Mouse (Mus musculus) midbrain, embryonic 16.5 days (tissue): ENCODE measurements around the gene Tbxas1. TPM values are rescaled to one million over a fixed set of nuclear protein-coding genes. Genes with fewer than 3 reads are reported as not detected.

Experiments used
- ATAC-seq: fragments of 200-750 bp; cut with Nextera tagmentation; 2 replicates; pipeline ENCODE4 v1.8.0; 2017; ENCODE audit warnings: moderate TSS enrichment
- H3K27ac ChIP-seq: fragments of 300-500 bp; sonication (generic); 2 replicates; pipeline ENCODE4 v1.5.1; 2014; ENCODE audit warnings: mild to moderate bottlenecking, low read length, mixed read lengths
- H3K27me3 ChIP-seq: fragments of 300-500 bp; sonication (generic); 2 replicates; pipeline ENCODE4 v1.6.1; 2014; ENCODE audit warnings: low read depth, low read length, mixed read lengths; ENCODE audit not compliant: control insufficient read depth, insufficient read depth
- H3K36me3 ChIP-seq: fragments of 300-500 bp; sonication (generic); 2 replicates; pipeline ENCODE4 v1.6.1; 2014; ENCODE audit warnings: mild to moderate bottlenecking, low read length, moderate library complexity, mixed read lengths; ENCODE audit not compliant: control insufficient read depth, insufficient read depth
- H3K4me1 ChIP-seq: fragments of 300-500 bp; sonication (generic); 2 replicates; pipeline ENCODE4 v1.6.1; 2014; ENCODE audit warnings: mild to moderate bottlenecking, low read length, mixed read lengths; ENCODE audit not compliant: control insufficient read depth, insufficient read depth
- H3K4me2 ChIP-seq: fragments of 300-500 bp; sonication (generic); 2 replicates; pipeline ENCODE4 v1.6.1; 2014; ENCODE audit warnings: mild to moderate bottlenecking, low read length, mixed read lengths
- H3K4me3 ChIP-seq: fragments of 300-500 bp; sonication (generic); 2 replicates; pipeline ENCODE4 v1.5.1; 2014; ENCODE audit warnings: low read depth, mild to moderate bottlenecking, low read length, moderate library complexity, mixed read lengths
- H3K9ac ChIP-seq: fragments of 300-500 bp; sonication (generic); 2 replicates; pipeline ENCODE4 v1.6.1; 2014; ENCODE audit warnings: low read depth, low read length, mixed read lengths
- H3K9me3 ChIP-seq: fragments of 300-500 bp; sonication (generic); replicated peaks from 2 replicates; pipeline ENCODE4 v1.6.1; 2014; ENCODE audit warnings: mild to moderate bottlenecking, low read length, mixed read lengths; ENCODE audit not compliant: control insufficient read depth, poor library complexity, severe bottlenecking
- WGBS: fragments of 180-500 bp; shearing (Covaris S2); extraction: QIAGEN DNeasy Blood & Tissue Kit; methylation state at CpG from one replicate; pipeline ENCODE4 v1.1.7; 2014; 5-methylcytosine and 5-hydroxymethylcytosine counted together
- polyA plus RNA-seq: library from polyadenylated mRNA; unstranded; fragments of >200 nt; fragmentation: Nextera tagmentation; extraction: Ambion mirVana; gene quantifications from 2 replicates; pipeline ENCODE4 v1.2.1, GENCODE M21; 2015

The Tbxas1 gene
- polyA plus RNA-seq, 1 experiment from 2014 or later, result 1.8 TPM

GRCm38 (mm10) chr6:38961427-38962033, 86.3 kb downstream of the Tbxas1 start:
- Histone ChIP-seq H3K4me2 (no peak overlapping the region), H3K9ac (no peak overlapping the region), H3K4me3 (no peak overlapping the region), H3K36me3 (no peaks in the 10 kb centered on the region), H3K9me3 (no peaks in the 10 kb centered on the region), H3K27me3 (no peaks in the 10 kb centered on the region), H3K27ac (no peak overlapping the region), H3K4me1 (no peaks in the 10 kb centered on the region)
- 44% methylated on average over 8 of the region's 8 CpGs for WGBS
- ATAC-seq, result peak; percentile 66; the same call in 1 of the 2 replicates

- 95% methylated on average over 5 of the region's 5 CpGs for WGBS
- H3K9ac ChIP-seq, result no peak overlapping the region
- H3K9me3 ChIP-seq, result no peaks in the 10 kb centered on the region
- no peaks in the 10 kb centered on the region for H3K4me1 ChIP-seq
- no peak overlapping the region for H3K27ac ChIP-seq
- no peaks in the 10 kb centered on the region for H3K27me3 ChIP-seq
- no peak for ATAC-seq
- H3K4me3 ChIP-seq, result no peak overlapping the region
- no peaks in the 10 kb centered on the region for H3K36me3 ChIP-seq
- no peak overlapping the region for H3K4me2 ChIP-seq
Measured at GRCm38 (mm10) chr6:38966839-38967238, 91.6 kb downstream of the Tbxas1 start.

DNA sequence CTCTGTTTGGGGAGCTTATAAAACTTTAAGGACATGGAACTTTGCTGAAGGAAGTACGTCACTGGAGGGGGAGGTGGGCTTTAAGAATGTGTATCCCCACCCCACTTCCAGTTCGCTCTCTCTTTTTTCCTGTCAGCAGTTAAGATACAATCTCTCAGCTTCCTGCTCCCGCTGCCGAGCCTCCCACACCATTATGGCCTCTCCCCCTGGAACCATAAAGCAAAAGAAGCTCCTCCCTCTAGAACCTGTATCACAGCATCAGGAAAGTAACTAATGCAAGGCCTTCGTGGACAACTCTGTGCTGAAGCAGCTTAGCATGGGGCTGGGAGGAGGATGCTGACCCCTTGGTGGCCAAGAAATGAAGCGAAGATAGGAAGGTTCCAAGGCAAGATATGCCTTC, 92.1 kb downstream of the Tbxas1 start:
- H3K9me3 ChIP-seq, result no peaks in the 10 kb centered on the region
- WGBS, result 88% methylated on average over 6 of the region's 6 CpGs

DNA sequence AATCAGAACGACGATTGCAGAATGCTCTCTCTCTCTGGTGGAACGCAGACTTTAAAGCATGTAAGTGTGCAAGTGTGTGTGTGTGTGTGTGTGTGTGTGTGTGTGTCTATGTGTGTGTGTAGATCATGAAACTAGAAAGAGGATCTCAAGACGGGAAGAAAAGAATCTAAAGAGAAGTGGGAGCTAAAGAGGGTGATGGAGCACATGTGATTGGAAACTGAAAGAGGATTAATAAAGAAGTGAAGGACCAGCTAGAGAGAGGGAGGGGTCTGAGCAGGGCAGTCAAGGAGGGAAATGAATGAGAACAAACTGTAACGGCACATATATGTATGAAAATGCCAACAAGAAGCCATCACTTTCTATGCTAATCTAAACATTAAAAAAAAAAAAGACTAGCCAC, 92.8 kb downstream of the Tbxas1 start:
- Histone ChIP-seq H3K9ac (no peak overlapping the region), H3K27ac (no peak overlapping the region), H3K36me3 (no peaks in the 10 kb centered on the region), H3K27me3 (no peaks in the 10 kb centered on the region), H3K4me3 (no peak overlapping the region), H3K4me2 (no peak overlapping the region), H3K4me1 (no peaks in the 10 kb centered on the region), H3K9me3 (no peaks in the 10 kb centered on the region)
- no peak for ATAC-seq
- 89% methylated on average over 5 of the region's 5 CpGs for WGBS

More for the DNA sequence above, 92.1 kb downstream of the Tbxas1 start:
- Histone ChIP-seq H3K4me1 (no peaks in the 10 kb centered on the region), H3K4me2 (no peak overlapping the region), H3K27ac (no peak overlapping the region), H3K9ac (no peak overlapping the region), H3K27me3 (no peaks in the 10 kb centered on the region), H3K4me3 (no peak overlapping the region), H3K36me3 (no peaks in the 10 kb centered on the region)
- no peak for ATAC-seq

DNA sequence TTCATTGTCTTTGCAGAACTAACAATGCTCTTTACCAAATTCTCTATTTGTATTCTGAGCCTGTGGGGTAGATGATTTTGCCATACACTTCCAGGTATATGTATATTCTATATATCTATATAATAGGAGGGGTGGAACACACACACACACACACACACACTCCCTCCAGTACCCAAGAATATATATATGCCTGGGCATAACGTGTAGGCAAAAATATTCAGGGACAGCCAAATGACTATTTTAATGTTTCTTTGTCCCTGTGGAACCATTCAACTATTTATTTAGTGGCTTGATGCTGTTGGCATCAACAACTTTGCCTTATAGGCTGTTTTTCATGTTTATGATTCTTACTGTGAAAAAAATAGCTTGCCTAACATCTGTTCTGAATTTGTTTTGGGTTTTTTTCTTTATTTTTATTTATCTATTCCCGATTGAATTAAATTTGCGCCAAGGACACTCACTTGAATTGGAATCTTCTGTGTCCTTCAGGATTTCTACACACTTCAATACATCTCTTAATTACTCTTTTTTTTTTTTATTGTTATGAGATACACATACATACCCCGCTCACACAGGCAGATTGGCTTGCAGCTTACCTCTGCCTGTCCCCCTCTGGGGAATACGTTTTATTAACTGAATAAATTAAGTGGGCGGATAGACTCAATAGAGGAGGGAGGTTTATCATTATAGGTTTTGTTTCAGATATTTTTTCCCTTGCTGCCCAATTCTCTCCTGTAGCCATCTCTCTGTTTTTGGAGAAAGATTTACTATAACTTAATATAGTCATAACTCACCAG, 94.9 kb downstream of the Tbxas1 start:
- no peak overlapping the region for H3K9ac ChIP-seq
- H3K4me1 ChIP-seq, result no peaks in the 10 kb centered on the region
- H3K4me2 ChIP-seq, result no peak overlapping the region
- no peaks in the 10 kb centered on the region for H3K36me3 ChIP-seq
- WGBS, result 52% methylated on average over 6 of the region's 6 CpGs
- H3K27ac ChIP-seq, result peak overlapping the region; percentile 28; the same call in 1 of the 2 replicates
- no peak overlapping the region for H3K4me3 ChIP-seq
- H3K27me3 ChIP-seq, result no peaks in the 10 kb centered on the region
- ATAC-seq, result no peak
- no peaks in the 10 kb centered on the region for H3K9me3 ChIP-seq

- Histone ChIP-seq H3K36me3 (no peaks in the 10 kb centered on the region), H3K27ac (peak overlapping the region; percentile 28; the same call in 1 of the 2 replicates), H3K4me2 (no peak overlapping the region), H3K9ac (no peak overlapping the region), H3K4me1 (no peaks in the 10 kb centered on the region), H3K9me3 (no peaks in the 10 kb centered on the region), H3K4me3 (no peak overlapping the region), H3K27me3 (no peaks in the 10 kb centered on the region)
- 74% methylated on average over 6 of the region's 6 CpGs for WGBS
- no peak for ATAC-seq
Measured at GRCm38 (mm10) chr6:38970759-38971158, 95.6 kb downstream of the Tbxas1 start.

DNA sequence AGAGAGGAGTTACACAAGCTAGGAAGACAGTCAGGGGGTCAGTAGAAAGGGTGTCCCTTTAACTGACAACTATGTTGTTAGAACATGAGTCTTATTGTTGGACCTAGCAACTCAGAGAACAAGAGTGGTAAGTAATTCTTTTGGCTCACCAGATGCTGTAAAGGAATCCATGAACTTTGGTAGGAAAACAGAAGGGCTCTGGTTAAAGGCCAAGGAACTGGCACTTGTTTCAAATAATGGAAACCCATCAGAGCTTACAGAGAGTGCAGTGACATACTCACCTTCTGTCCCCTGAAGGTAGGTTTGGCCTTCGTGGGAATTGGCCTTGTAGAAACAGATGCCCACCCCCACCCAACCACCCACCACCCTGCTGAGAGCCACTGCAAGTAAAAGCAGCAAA, 97.6 kb downstream of the Tbxas1 start:
- no peak overlapping the region for H3K4me3 ChIP-seq

DNA sequence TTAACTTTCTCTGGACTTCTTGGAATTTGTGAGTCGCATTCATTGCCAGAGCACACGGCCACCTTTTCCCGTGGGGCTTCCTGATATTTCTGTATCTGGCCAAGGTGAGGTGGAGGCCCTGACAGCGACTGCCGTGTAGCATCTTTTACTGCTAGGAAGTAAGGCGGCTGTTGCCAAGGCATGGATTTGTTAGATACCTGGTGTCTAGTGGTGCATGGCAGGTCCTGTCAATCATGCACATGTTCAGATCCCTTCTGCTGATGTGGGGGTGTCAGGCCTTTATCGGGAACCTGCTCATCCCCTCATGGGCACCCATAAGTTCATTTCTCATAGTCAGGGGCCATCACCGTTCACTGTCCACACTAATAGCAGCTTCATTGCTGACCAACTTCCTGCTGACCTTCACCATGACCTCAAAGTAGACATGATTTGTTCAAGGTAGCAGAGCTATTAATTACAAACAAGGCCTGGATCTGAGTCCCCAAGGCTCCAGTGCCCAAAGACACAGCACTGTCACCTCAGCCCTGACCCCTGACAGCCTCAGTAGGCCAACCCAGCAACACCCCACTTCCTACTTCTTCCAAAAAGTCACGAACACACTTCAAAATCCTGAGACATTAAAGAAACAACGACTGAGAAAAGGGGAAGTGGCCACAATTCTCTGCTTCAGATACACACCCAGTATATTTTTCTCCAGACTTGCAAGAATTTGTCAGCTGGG, 98.4 kb downstream of the Tbxas1 start:
- no peak for ATAC-seq
- Histone ChIP-seq H3K4me1 (no peaks in the 10 kb centered on the region), H3K36me3 (no peaks in the 10 kb centered on the region), H3K9me3 (no peaks in the 10 kb centered on the region), H3K27me3 (no peaks in the 10 kb centered on the region), H3K4me3 (no peak overlapping the region), H3K9ac (no peak overlapping the region), H3K4me2 (no peak overlapping the region), H3K27ac (no peak overlapping the region)
- WGBS, result 92% methylated on average over 10 of the region's 10 CpGs

More for the DNA sequence above, 97.6 kb downstream of the Tbxas1 start:
- H3K27me3 ChIP-seq, result no peaks in the 10 kb centered on the region
- H3K4me1 ChIP-seq, result no peaks in the 10 kb centered on the region
- no peaks in the 10 kb centered on the region for H3K9me3 ChIP-seq
- no peak overlapping the region for H3K4me2 ChIP-seq
- no peak overlapping the region for H3K27ac ChIP-seq
- H3K9ac ChIP-seq, result no peak overlapping the region
- no peak for ATAC-seq
- no peaks in the 10 kb centered on the region for H3K36me3 ChIP-seq
- 47% methylated on average over 1 of the region's 1 CpGs for WGBS

DNA sequence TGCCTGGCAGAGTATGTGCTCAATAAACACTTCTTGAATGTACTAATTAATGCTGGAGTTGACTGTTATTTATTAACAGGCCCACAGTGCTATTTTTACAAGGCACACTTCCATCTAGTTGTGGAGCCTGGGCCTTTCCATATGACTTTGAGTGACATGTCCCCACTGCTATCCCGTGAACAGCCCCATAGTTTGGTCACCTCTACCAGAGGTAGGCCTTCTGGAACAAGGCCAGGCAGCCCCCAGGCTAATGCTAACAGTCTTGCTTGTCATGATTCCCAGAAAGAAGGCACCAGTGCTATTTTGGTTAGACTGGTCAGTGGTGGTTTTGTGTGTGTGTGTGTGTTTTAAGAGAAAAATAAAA, 98.9 kb downstream of the Tbxas1 start:
- Histone ChIP-seq H3K27ac (no peak overlapping the region), H3K4me3 (no peak overlapping the region), H3K4me1 (no peaks in the 10 kb centered on the region), H3K4me2 (no peak overlapping the region), H3K9ac (no peak overlapping the region), H3K9me3 (no peaks in the 10 kb centered on the region), H3K27me3 (no peaks in the 10 kb centered on the region), H3K36me3 (no peaks in the 10 kb centered on the region)
- ATAC-seq, result no peak
- 90% methylated on average over 1 of the region's 1 CpGs for WGBS
